Mouse (Mus musculus) ovary, adult 10 weeks (tissue): ENCODE results near the gene Olfr742. TPM values are rescaled to one million over a fixed set of nuclear protein-coding genes. Genes with fewer than 3 reads are reported as not detected.

Experiments used
- polyA plus RNA-seq: library from polyadenylated mRNA; stranded (reverse); fragments of 350-450 nt; fragmentation: Illumina TruSeq; extraction: RNeasy Lipid Tissue Mini Kit (QIAGEN cat#74804); gene quantifications from one replicate; pipeline ENCODE4 v1.2.3, GENCODE M21; 2014

Olfr742 gene
- polyA plus RNA-seq: not detected

GRCm38 (mm10) chr14:50503300-50503699, at the start of gene Olfr742:
Gene Olfr742 (plus strand): TSS chr14:50503600.

GRCm38 (mm10) chr14:50472438-50472837, 31.0 kb upstream of the Olfr742 start, which contains the start of gene Olfr741:
Gene Olfr741 (plus strand): TSS chr14:50472738.

DNA sequence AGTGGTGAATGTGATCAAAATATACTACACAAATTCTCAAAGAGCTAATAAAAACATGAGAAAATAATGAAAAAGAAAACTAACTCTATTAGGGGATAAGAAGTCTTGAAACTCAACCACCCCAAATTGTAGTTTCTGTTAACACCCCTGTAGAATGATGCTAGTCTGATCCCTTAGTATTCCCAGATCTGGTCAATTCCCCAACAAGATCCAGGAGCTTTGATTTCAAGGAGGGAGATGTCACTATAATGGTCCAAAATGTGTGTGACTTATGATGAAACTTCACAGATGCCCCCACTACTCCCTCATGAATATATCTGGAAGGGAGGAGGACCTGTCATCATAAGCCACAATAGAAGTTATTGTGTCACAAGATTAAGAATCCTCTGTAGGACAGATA, 18.1 kb downstream of the Olfr742 start, which contains the start of gene Olfr743:
Gene Olfr743, plus strand, starts transcription at position 301 of the 400 bp plus-strand sequence.

Other genes with a start within 250 kb of the Olfr742 start
- not detected for gene Olfr732, start 219.4 kb upstream of the Olfr742 start, polyA plus RNA-seq
- not detected for gene Olfr733, start 202.1 kb upstream of the Olfr742 start, polyA plus RNA-seq
- gene Olfr734, start 176.8 kb upstream of the Olfr742 start, polyA plus RNA-seq: not detected
- gene Olfr735, start 154.7 kb upstream of the Olfr742 start, polyA plus RNA-seq: not detected
- gene Tlr11, start 145.7 kb upstream of the Olfr742 start, polyA plus RNA-seq: 0.71 TPM
- not detected for gene Olfr736, start 122.4 kb upstream of the Olfr742 start, polyA plus RNA-seq
- gene Olfr738, start 96.0 kb upstream of the Olfr742 start, polyA plus RNA-seq: not detected
- not detected for gene Olfr739, start 85.0 kb upstream of the Olfr742 start, polyA plus RNA-seq
- not detected for gene Olfr740, start 58.1 kb upstream of the Olfr742 start, polyA plus RNA-seq
- gene Olfr741, start 30.9 kb upstream of the Olfr742 start, polyA plus RNA-seq: not detected
- gene Olfr743, start 18.2 kb downstream of the Olfr742 start, polyA plus RNA-seq: not detected
- not detected for gene Olfr744, start 111.3 kb downstream of the Olfr742 start, polyA plus RNA-seq
- gene Olfr745, start 135.8 kb downstream of the Olfr742 start, polyA plus RNA-seq: not detected
- gene Olfr746, start 143.5 kb downstream of the Olfr742 start, polyA plus RNA-seq: not detected
- not detected for gene Olfr747, start 189.6 kb downstream of the Olfr742 start, polyA plus RNA-seq
- gene Olfr748, start 203.8 kb downstream of the Olfr742 start, polyA plus RNA-seq: not detected
- gene Olfr749, start 241.5 kb downstream of the Olfr742 start, polyA plus RNA-seq: not detected